Mouse (Mus musculus) right cerebral cortex, postnatal 25 days (tissue): Measurements from ENCODE around the gene Bcl6.

Experiments used
- DNase-seq: peaks from one replicate; pipeline ENCODE4 v3.0.0; 2022

The Bcl6 gene

DNA sequence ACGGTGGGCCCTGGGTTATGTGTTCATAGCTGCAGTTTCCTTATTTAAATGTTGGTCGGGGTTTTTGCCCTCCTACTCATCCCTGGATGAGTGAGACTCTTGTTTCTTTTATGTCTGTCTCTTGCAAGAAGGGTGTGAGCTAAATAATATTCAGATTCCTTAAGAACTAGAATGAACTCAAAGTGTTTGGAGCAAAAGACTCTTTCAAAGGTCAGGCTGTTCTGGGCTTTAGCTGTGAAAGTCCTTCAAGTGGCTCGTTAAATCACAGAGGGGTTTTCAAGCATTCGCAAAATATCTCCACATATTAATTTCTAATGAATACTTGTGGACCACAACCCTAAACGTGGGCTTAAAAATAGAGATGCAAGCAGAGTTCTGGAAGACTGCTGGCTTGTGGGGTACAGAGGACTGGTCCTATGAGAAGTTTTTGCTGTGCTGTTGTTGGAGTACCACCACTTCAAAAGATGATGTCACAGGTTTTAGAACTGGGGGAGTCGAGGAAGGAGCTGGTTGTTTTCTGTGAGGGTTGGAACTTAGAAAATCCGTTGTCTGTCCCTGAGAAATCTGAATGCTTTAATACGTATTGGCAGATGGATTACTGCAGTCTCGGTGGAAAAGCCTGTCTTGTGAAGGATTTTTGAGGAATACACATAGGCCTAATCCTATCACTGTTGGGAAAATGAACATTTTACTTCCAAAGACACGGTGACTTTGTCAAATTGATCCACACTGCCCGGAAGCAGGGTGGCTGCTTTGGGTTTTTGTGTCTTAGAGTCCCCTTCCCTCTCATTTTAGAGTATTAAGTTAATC lies 1.7 kb upstream of the Bcl6 start:
- no peak for DNase-seq

DNA sequence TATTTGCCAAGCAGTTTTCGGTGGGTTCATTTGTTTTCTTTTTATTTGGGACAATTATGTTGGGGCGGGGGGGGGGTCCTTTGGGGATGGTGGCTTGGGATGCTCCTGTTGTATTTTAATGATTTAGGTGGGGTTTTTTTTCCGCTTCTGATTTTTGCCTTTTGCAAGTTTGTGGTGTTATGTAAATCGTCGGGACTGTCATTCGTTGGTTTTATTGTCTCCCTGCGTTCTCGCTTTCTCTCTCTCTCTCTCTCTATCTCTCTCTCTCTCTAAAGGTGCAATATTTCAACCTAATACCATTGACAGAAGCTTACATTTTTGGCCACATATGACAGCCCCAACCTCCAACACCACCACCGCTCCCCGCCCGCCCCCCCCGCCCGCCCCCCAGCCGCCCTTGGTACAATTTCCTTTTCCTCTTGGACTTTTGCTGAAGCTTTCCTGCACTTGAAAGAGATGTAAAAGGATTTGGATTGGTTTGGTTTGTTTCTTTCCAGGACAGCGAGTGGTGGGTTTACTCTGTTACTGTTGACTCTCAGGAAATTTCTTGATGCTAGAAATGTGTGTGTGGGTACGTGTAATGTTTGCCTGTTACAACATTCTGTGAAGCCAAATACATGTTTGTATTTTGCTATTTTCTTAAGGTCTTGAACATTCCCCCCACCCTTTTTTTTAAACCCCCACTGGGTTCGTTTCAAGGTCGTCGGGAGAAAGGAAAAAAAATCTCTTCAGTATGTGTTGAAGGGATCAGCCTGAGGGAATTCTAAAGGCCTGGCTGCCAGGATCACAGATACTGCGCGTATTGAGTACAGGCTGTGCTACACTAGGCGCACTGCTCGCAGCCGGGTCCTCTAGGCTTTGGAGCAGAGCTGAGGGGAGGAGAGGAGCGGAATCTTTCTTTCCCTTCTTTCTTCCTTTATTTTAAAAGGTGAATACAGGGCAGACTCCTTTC lies 833 bp upstream of the Bcl6 start:
- DNase-seq, result no peak

GRCm38 (mm10) chr16:23988157-23988465 lies 541 bp downstream of the Bcl6 start:
- no peak for DNase-seq

- peak; percentile 61 for DNase-seq
Measured at GRCm38 (mm10) chr16:23987341-23988156, 1.1 kb downstream of the Bcl6 start.

DNA sequence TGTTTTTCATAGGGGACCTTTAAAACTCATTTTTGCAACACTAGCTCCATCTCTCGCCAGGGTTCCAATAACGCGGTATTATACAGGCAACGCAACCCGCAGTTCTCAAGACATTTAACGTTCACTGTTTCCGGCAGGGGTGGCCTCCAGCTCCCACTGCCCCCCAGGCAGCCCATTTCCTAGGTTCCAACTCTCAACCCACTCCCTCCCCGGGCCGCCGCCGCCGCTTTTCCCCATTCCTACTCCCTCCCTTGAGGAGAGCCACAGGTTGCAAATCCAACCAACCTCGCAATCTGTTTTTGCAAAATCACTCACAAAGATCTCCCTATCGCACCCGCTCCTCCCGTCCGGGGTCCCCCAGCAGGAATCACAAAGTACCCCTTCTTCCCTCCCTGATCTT lies 1.8 kb downstream of the Bcl6 start:
- DNase-seq, result no peak

DNA sequence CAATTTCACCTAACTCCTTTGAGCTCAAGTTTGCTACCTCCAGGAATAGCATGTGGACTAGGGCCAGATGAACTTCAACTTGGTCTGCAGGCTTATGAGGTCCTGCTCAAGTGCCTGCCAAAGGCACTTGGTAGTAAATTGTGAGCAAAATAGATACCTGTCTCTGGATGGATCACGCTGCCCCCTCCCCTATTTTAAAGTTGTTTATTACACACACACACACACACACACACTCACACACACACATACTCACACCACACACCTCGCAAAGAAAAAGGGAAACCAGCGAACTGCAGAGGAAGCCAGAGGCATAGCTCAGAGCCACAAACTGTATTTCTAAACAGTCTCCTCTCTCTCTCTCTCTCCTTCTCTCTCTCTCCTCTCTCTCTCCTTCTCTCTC lies 2.5 kb downstream of the Bcl6 start:
- DNase-seq, result no peak

GRCm38 (mm10) chr16:23985467-23985861 lies 3.2 kb downstream of the Bcl6 start:
- no peak for DNase-seq

DNA sequence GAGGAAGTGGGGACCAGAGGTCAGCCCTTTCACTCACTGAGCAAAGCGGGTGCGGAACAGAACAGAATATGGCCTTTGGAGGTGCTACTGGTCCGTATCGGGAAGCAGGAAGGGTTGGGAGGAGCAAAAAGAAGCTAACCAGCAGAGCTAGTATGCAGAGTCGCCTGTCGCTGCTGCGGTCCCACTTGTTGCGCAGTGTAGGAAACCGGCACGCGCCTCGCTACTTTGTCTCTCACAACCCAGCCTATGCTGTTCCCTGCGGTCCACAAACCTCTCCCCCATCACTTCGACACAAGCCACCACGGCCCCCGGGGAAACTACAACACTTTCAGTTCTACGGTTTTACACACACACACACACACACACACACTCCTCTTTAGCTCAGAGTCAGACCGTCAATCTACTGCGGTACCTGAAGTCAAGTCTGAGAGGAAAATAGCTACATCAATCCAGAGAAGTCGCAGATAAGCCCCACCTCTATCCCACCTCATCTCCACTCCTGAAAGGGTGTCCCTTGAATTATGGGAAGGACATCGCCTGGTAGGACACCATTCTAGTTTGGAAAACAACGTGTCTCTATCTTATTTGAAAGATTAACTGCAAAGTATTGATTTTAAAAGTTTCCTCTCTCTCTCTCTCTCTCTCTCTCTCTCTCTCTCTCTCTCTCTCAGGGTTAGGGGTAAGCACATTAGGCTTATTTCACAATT lies 3.7 kb downstream of the Bcl6 start:
- DNase-seq, result peak; percentile 38

DNA sequence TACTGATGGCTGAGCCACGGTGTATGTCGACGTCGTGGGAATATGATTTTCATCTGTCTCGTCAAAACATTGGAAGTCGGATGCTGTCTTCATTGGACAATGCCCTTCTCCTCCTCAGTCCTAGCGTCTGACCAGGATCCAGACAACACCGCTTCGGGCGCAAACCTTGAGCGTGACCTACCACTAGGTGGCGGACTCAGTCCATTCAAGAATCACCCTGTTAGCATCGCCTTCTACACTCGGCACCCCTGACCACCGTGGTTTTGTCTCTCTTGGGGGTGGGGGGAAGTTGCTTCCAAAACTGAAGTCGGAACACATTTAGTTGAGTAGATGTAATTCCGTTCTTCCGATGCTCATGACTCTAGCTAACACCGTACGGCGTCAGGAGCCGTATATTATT lies 4.5 kb downstream of the Bcl6 start:
- peak; percentile 84 for DNase-seq

DNA sequence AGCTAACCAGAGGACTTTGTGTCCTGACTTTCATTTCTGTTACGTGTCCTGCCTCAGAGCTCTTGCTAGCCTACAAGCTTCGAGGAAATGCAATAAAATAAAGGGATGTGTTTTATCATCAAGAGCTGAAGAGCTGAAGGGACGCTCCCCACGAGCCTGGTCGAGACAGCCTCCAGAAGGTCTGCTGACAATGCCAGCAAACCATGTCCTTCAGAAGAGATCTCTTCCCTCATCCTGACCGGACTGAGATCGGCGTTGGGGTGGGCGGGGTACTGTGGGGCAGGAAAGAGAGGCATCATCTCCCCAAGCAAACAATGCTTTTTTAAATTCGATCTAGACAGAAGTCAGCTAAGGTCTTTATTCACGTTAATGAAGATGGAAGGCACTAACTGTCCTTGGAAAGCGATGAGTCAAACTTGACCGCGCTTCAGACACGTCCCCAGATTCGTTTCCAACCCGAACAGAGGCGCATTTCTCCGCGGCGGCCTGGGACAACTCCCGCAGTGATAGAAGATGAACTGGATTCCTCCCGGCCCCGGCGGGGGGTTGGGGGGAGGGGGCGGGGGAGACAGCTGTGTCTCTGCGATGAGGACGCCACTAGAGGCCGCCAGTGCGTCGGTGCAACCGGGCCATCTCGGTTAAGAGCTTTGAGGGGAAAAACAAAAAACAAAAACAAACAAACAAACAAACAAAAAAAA lies 5.6 kb downstream of the Bcl6 start:
- peak; percentile 68 for DNase-seq

- peak; percentile 70 for DNase-seq
Measured at GRCm38 (mm10) chr16:23981925-23982851, 6.5 kb downstream of the Bcl6 start.

- no peak for DNase-seq
Measured at GRCm38 (mm10) chr16:23980991-23981720, 7.5 kb downstream of the Bcl6 start.

- no peak for DNase-seq
Measured at GRCm38 (mm10) chr16:23980201-23980870, 8.3 kb downstream of the Bcl6 start.

GRCm38 (mm10) chr16:23979446-23979845 lies 9.2 kb downstream of the Bcl6 start:
- DNase-seq, result no peak

DNA sequence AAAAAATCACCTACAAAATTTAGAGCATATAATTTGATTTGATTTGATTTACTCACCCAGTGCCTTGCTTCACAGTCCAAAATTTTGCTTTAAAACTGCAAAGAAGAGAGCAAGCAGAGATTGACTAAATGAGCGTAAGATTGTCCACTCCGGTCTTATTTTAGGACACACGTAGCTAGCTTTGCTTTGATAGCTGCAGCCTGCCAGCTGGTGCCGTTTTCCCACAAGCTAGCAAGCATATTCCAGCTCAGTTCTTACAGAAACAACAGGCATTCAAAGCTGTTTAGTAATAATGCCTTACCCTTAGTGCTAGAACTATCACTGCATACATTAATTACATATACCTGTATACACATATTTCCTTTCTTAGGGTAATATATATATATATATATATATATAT lies 10.2 kb downstream of the Bcl6 start:
- no peak for DNase-seq

- DNase-seq, result no peak
Measured at GRCm38 (mm10) chr16:23977732-23978131, 10.9 kb downstream of the Bcl6 start.

DNA sequence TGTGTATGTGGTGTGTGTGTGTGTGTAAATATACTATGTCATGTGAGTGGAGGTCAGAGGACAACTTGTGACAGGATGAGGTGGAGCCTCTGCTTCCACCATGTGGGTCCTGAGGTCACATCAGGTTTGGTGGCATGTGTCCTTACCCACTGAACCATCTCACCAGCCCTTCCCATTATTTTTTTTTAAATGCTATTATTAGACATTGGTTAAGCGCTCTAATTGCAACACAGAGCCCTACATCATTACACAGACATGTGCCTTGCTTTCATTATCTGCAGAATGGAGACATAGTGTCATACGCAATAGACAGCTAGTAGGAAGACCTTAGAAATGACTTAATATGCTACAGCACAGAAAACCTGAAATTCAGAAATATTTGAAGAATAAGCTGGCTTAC lies 12.5 kb downstream of the Bcl6 start:
- no peak for DNase-seq

- DNase-seq, result no peak
Measured at GRCm38 (mm10) chr16:23973635-23974367, 14.9 kb downstream of the Bcl6 start.

DNA sequence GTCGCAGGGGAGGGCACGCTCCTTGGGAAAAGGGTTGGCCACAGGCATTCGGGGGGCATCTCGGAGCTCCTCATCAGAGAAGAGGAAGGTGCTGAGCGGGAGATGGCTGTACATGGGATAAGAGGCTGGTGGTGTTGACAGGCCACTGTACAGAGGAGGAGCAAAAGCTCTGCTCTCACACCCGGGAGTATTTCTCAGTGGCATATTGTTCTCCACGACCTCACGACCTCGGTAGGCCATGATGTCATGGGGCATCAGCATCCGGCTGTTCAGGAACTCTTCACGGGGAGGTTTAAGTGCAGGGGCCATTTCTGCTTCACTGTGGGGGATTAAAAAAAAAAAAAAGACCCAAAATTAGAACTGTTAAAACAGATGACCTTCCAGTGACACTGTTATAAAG lies 15.8 kb downstream of the Bcl6 start:
- DNase-seq, result no peak
